Mouse (Mus musculus): ENCODE data around the gene Adcy7. TPM values are rescaled to one million over a fixed set of nuclear protein-coding genes. Genes with fewer than 3 reads are reported as not detected.

The Adcy7 gene
- 10.4 and 12.0 TPM in 2 replicates for polyA plus RNA-seq (2012; rRNA removed)

GRCm38 (mm10) chr8:88272231-88273050 lies at the start of gene Adcy7:
TSS of gene Adcy7 (plus strand) at chr8:88272403.

GRCm38 (mm10) chr8:88361708-88362428 lies 89.7 kb downstream of the Adcy7 start, which contains the start of gene Brd7:
TSS of gene Brd7 (minus strand) at chr8:88362194.

Other genes with a start within 250 kb of the Adcy7 start
- 6.0 and 8.6 TPM in 2 replicates for gene Cnep1r1, start 153.6 kb upstream of the Adcy7 start, polyA plus RNA-seq (2012; rRNA removed)
- 7.6 and 8.3 TPM in 2 replicates for gene Heatr3, start 134.5 kb upstream of the Adcy7 start, polyA plus RNA-seq (2012; rRNA removed)
- 16.6 and 18.0 TPM in 2 replicates for gene Tent4b, start 73.2 kb upstream of the Adcy7 start, polyA plus RNA-seq (2012; rRNA removed)
- 6.8 and 11.2 TPM in 2 replicates for gene Brd7, start 89.8 kb downstream of the Adcy7 start, polyA plus RNA-seq (2012; rRNA removed)
- 31.2 and 34.8 TPM in 2 replicates for gene Nkd1, start 249.0 kb downstream of the Adcy7 start, polyA plus RNA-seq (2012; rRNA removed)

Data from colon, adult 2 months (tissue).